Mouse (Mus musculus) adrenal gland, adult (tissue): ENCODE measurements around the gene Ms4a5.

Experiments
- DNase-seq, 2 experiments: peaks; one replicate each; pipeline ENCODE4 v3.0.0; 2022 to 2023; ENCODE audit warnings: low spot score in 1 of 2; ENCODE audit not compliant: inconsistent age in 2 of 2

The Ms4a5 gene

GRCm38 (mm10) chr19:11234244-11234643, 49.4 kb downstream of the Ms4a5 start:
- DNase-seq: no peak

GRCm38 (mm10) chr19:11232348-11232747, 51.3 kb downstream of the Ms4a5 start, which contains the start of gene Ms4a12:
Ms4a12 (minus strand) TSS chr19:11232448.
- DNase-seq: no peak
